Mouse (Mus musculus) hindbrain, embryonic 10.5 days (tissue): ENCODE measurements around the gene Adamts1. TPM values are rescaled to one million over a fixed set of nuclear protein-coding genes. Genes with fewer than 3 reads are reported as not detected.

Source experiments
- DNase-seq: peaks from one replicate; pipeline ENCODE4 v3.0.0-alpha.2; 2017; ENCODE audit warnings: low spot score
- H3K27ac ChIP-seq: fragments of 300-500 bp; sonication (generic); 2 replicates; pipeline ENCODE4 v1.5.1; 2016; ENCODE audit warnings: mild to moderate bottlenecking, moderate library complexity
- H3K27me3 ChIP-seq: fragments of 300-500 bp; sonication (generic); 2 replicates; pipeline ENCODE4 v1.6.1; 2016; ENCODE audit warnings: mild to moderate bottlenecking; ENCODE audit not compliant: poor library complexity, insufficient read depth, severe bottlenecking
- H3K36me3 ChIP-seq: fragments of 300-500 bp; sonication (generic); 2 replicates; pipeline ENCODE4 v1.6.1; 2016; ENCODE audit warnings: mild to moderate bottlenecking, moderate library complexity
- H3K4me1 ChIP-seq: fragments of 300-500 bp; sonication (generic); replicated peaks from 2 replicates; pipeline ENCODE4 v1.6.1; 2016; ENCODE audit warnings: mild to moderate bottlenecking
- H3K4me3 ChIP-seq: fragments of 300-500 bp; sonication (generic); 2 replicates; pipeline ENCODE4 v1.5.1; 2016; ENCODE audit warnings: mild to moderate bottlenecking, moderate library complexity
- H3K9me3 ChIP-seq: fragments of 300-500 bp; sonication (generic); 2 replicates; pipeline ENCODE4 v1.6.1; 2016; ENCODE audit warnings: mild to moderate bottlenecking, moderate library complexity
- WGBS: fragments of 180-500 bp; shearing (Covaris S2); methylation state at CpG from one replicate; pipeline ENCODE4 v1.1.7; 2016; 5-methylcytosine and 5-hydroxymethylcytosine counted together
- polyA plus RNA-seq: library from polyadenylated mRNA; unstranded; fragments of >200 nt; fragmentation: Nextera tagmentation; extraction: Ambion mirVana; gene quantifications from 2 replicates; pipeline ENCODE4 v1.2.1, GENCODE M21; 2016

Adamts1 gene
- polyA plus RNA-seq, 1 experiment from 2014 or later, result 16.3 TPM

- WGBS, result 66% methylated on average over 14 of the region's 14 CpGs
- DNase-seq, result no peak
- no peaks in the 10 kb centered on the region for H3K9me3 ChIP-seq
- H3K27me3 ChIP-seq, result no peaks in the 10 kb centered on the region
- H3K27ac ChIP-seq, result no peak overlapping the region
- no peak overlapping the region for H3K4me3 ChIP-seq
- 0 out of 2 replicates have a peak, but pooled peaks cover 7% of the 10 kb centered on the region for H3K4me1 ChIP-seq
- H3K36me3 ChIP-seq, result no peaks in the 10 kb centered on the region
Measured at GRCm38 (mm10) chr16:85756101-85756819, 46.7 kb downstream of the Adamts1 start.

- H3K36me3 ChIP-seq, result no peaks in the 10 kb centered on the region
- no peak overlapping the region for H3K27ac ChIP-seq
- no peak overlapping the region for H3K4me3 ChIP-seq
- H3K9me3 ChIP-seq, result no peaks in the 10 kb centered on the region
- H3K4me1 ChIP-seq, result no peaks in the 10 kb centered on the region
- WGBS, result 73% methylated on average over 6 of the region's 6 CpGs
- H3K27me3 ChIP-seq, result no peaks in the 10 kb centered on the region
- DNase-seq, result no peak
Measured at GRCm38 (mm10) chr16:85749335-85749734, 53.6 kb downstream of the Adamts1 start.

- Histone ChIP-seq H3K27ac (no peak overlapping the region), H3K27me3 (no peaks in the 10 kb centered on the region), H3K4me3 (no peak overlapping the region), H3K9me3 (no peaks in the 10 kb centered on the region), H3K4me1 (no peaks in the 10 kb centered on the region), H3K36me3 (no peaks in the 10 kb centered on the region)
- WGBS, result 80% methylated on average over 16 of the region's 16 CpGs
- DNase-seq, result no peak
Measured at GRCm38 (mm10) chr16:85747589-85748360, 55.1 kb downstream of the Adamts1 start.

GRCm38 (mm10) chr16:85746386-85746785 is 56.5 kb downstream of the Adamts1 start:
- Histone ChIP-seq H3K36me3 (no peaks in the 10 kb centered on the region), H3K4me3 (no peak overlapping the region), H3K27ac (no peak overlapping the region), H3K9me3 (no peaks in the 10 kb centered on the region), H3K27me3 (no peaks in the 10 kb centered on the region), H3K4me1 (no peaks in the 10 kb centered on the region)
- DNase-seq, result no peak
- WGBS, result 77% methylated on average over 3 of the region's 3 CpGs

Other genes with a start within 250 kb of the Adamts1 start
- gene Cyyr1, start 249.7 kb downstream of the Adamts1 start, polyA plus RNA-seq, result 3.0 and 4.8 TPM in 2 replicates
- gene Adamts5, start 98.7 kb upstream of the Adamts1 start, polyA plus RNA-seq, result 0.86 and 1.4 TPM in 2 replicates